Mouse (Mus musculus) brain, embryonic 14.5 days (tissue): ENCODE data around the gene Gle1.

Source experiments
- CTCF ChIP-seq: fragments of 200-500 bp; IDR thresholded peaks from 2 replicates; pipeline ENCODE4 v1.5.1; 2012; ENCODE audit warnings: inconsistent platforms, mild to moderate bottlenecking, moderate library complexity, borderline replicate concordance; ENCODE audit not compliant: insufficient read depth, insufficient read length; ENCODE audit errors: extremely low read depth
- POLR2A ChIP-seq: fragments of 200-500 bp; IDR thresholded peaks from 2 replicates; pipeline ENCODE4 v1.6.1; 2012; ENCODE audit warnings: mild to moderate bottlenecking, inconsistent platforms, borderline replicate concordance; ENCODE audit not compliant: poor library complexity, insufficient read depth, insufficient read length, severe bottlenecking; ENCODE audit errors: extremely low read depth

DNA sequence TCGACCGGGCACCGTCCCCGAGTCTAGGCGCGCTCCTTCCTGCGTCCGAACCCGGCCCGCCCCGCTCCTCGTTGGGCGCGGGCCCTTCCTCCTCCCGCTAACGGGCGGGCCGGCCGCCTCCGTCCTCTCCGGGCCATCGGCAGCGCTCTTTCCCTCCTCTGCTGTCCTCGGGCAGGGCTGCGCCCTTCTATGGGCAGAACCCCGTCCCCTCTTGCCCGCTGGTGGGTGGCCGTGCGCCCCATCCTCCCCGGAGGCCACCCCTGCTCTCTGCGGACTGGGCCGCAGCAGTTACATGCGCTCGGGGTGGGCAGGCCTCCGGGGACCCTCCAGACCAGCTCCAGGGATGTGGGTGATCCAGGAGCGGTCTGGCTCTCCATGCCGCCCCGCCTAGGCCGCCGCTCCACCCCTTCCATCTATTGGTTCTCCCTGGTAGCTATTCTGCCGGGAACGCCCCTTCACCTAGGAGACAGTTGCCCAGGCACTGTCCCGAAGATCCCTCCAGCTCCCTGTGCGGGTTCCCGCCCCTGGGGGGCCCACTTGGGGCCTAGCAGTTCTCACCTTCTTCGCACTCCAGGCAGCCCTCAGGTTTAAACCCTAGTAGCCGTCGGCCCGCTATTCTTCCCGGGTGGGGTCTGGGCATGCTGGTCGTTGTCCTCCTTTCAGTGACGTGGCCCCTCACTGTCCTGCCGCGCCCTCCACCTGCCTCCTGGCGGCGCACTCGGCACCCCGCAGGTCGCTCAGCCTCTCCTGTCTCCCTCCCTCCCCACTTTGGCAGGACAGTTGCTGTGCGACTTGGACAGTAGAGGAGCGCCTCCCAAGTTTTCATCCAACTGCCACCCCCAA, 45.0 kb upstream of the Gle1 start:
- TF ChIP-seq CTCF (peak; percentile 28; the same call in 1 of the 2 replicates), POLR2A (0 out of 2 replicates have a peak, but pooled peaks have one; percentile 12)
